Mouse (Mus musculus): ENCODE data around the gene Blcap.
"Not testable (repeated sequence)": the region's sequence is repeated elsewhere in the genome, so short reads cannot be mapped to it uniquely, and the experiment has no call there.

Blcap gene
- long read RNA-seq, experiment 1, transcript Blcap-202 (2 exons, 2,056 nt) = major isoform, 47 of 54 reads
- long read RNA-seq, experiment 1, partial matches to known transcripts = 0 of 54 reads
- long read RNA-seq, experiment 1, other reads (novel, unspliced or antisense) = 5 of 54 reads
- long read RNA-seq, experiment 2, transcript Blcap-202 (2 exons, 2,056 nt) = major isoform, 34 of 37 reads
- long read RNA-seq, experiment 2, partial matches to known transcripts = 0 of 37 reads
- long read RNA-seq, experiment 2, other reads (novel, unspliced or antisense) = 3 of 37 reads

GRCm38 (mm10) chr2:157571224-157571832 lies at the start of gene Blcap:
TSS of gene Blcap (minus strand) at chr2:157571274.
- intact Hi-C loops (cut with DNase I) = loop anchor here (1.0 to 2.0 kb wide), 3 partner anchors 91 to 285 kb away; no protein-coding TSS in a partner anchor

- intact Hi-C loops (cut with DNase I) = no loop called here
Measured at GRCm38 (mm10) chr2:157618393-157618792, 47.3 kb upstream of the Blcap start.

- intact Hi-C loops (cut with DNase I) = no loop called here
Measured at GRCm38 (mm10) chr2:157613997-157614396, 42.9 kb upstream of the Blcap start.

GRCm38 (mm10) chr2:157611735-157612134 lies 40.7 kb upstream of the Blcap start:
- intact Hi-C loops (cut with DNase I) = no loop called here

GRCm38 (mm10) chr2:157607542-157608236 lies 36.6 kb upstream of the Blcap start:
- intact Hi-C loops (cut with DNase I) = loop anchor here (10.0 kb wide), 2 partner anchors 597 to 737 kb away; no protein-coding TSS in a partner anchor

- intact Hi-C loops (cut with DNase I) = loop anchor here (10.0 kb wide), 2 partner anchors 600 to 740 kb away; no protein-coding TSS in a partner anchor
Measured at GRCm38 (mm10) chr2:157605025-157605675, 34.1 kb upstream of the Blcap start.

- intact Hi-C loops (cut with DNase I) = loop anchor here (10.0 kb wide), 2 partner anchors 603 to 743 kb away; no protein-coding TSS in a partner anchor
Measured at GRCm38 (mm10) chr2:157601435-157601839, 30.4 kb upstream of the Blcap start.

- intact Hi-C loops (cut with DNase I) = no loop called here
Measured at GRCm38 (mm10) chr2:157596876-157597566, 25.9 kb upstream of the Blcap start.

- intact Hi-C loops (cut with DNase I) = not testable (repeated sequence)
Measured at GRCm38 (mm10) chr2:157585351-157585750, 14.3 kb upstream of the Blcap start.

GRCm38 (mm10) chr2:157572786-157573185 lies 1.7 kb upstream of the Blcap start:
- intact Hi-C loops (cut with DNase I) = loop anchor here (1.0 kb wide), 1 partner anchor 114 kb away; no protein-coding TSS in a partner anchor

- intact Hi-C loops (cut with DNase I) = loop anchor here (2.0 kb wide), 1 partner anchor 283 kb away; no protein-coding TSS in a partner anchor
Measured at GRCm38 (mm10) chr2:157569796-157570485, 1.1 kb downstream of the Blcap start.

- intact Hi-C loops (cut with DNase I) = no loop called here
Measured at GRCm38 (mm10) chr2:157568881-157569280, 2.2 kb downstream of the Blcap start.

GRCm38 (mm10) chr2:157567235-157567961 lies 3.7 kb downstream of the Blcap start:
- intact Hi-C loops (cut with DNase I) = no loop called here

GRCm38 (mm10) chr2:157566260-157566952 lies 4.7 kb downstream of the Blcap start:
- intact Hi-C loops (cut with DNase I) = no loop called here

GRCm38 (mm10) chr2:157565898-157566259 lies 5.2 kb downstream of the Blcap start:
- intact Hi-C loops (cut with DNase I) = no loop called here

- intact Hi-C loops (cut with DNase I) = no loop called here
Measured at GRCm38 (mm10) chr2:157565446-157565845, 5.6 kb downstream of the Blcap start.

- intact Hi-C loops (cut with DNase I) = no loop called here
Measured at GRCm38 (mm10) chr2:157564723-157565122, 6.4 kb downstream of the Blcap start.

GRCm38 (mm10) chr2:157563031-157563430 lies 8.0 kb downstream of the Blcap start:
- intact Hi-C loops (cut with DNase I) = no loop called here
